Mouse (Mus musculus) lung, postnatal 10 days (tissue): ENCODE measurements around the gene Ifi35.
"Not testable (repeated sequence)": the region's sequence is repeated elsewhere in the genome, so short reads cannot be mapped to it uniquely, and the experiment has no call there.

Experiments used
- DNase-seq: peaks from one replicate; pipeline ENCODE4 v3.0.0; 2021

Ifi35 gene

GRCm38 (mm10) chr11:101448899-101449298, 692 bp downstream of the Ifi35 start:
- DNase-seq, result no peak

- DNase-seq, result not testable (repeated sequence)
Measured at GRCm38 (mm10) chr11:101449596-101449995, 1.4 kb downstream of the Ifi35 start.

GRCm38 (mm10) chr11:101450394-101450793, 2.2 kb downstream of the Ifi35 start:
- peak; percentile 44 for DNase-seq

GRCm38 (mm10) chr11:101451536-101451935, 3.3 kb downstream of the Ifi35 start:
- DNase-seq, result no peak

GRCm38 (mm10) chr11:101452093-101452774, 4.0 kb downstream of the Ifi35 start:
- no peak for DNase-seq

GRCm38 (mm10) chr11:101454702-101455101, 6.5 kb downstream of the Ifi35 start:
- DNase-seq, result no peak

- no peak for DNase-seq
Measured at GRCm38 (mm10) chr11:101455627-101456026, 7.4 kb downstream of the Ifi35 start.

- no peak for DNase-seq
Measured at GRCm38 (mm10) chr11:101457631-101458030, 9.4 kb downstream of the Ifi35 start.

GRCm38 (mm10) chr11:101458217-101458616, 10.0 kb downstream of the Ifi35 start:
- no peak for DNase-seq

GRCm38 (mm10) chr11:101459716-101460115, 11.5 kb downstream of the Ifi35 start:
- peak; percentile 79 for DNase-seq

GRCm38 (mm10) chr11:101460321-101460720, 12.1 kb downstream of the Ifi35 start:
- DNase-seq, result no peak

- DNase-seq, result no peak
Measured at GRCm38 (mm10) chr11:101462141-101462540, 13.9 kb downstream of the Ifi35 start.

- DNase-seq, result no peak
Measured at GRCm38 (mm10) chr11:101462583-101463440, 14.6 kb downstream of the Ifi35 start.

GRCm38 (mm10) chr11:101464211-101465100, 16.2 kb downstream of the Ifi35 start, which contains the start of gene Rnd2:
Gene Rnd2 (plus strand): TSS chr11:101464999.
- DNase-seq, result peak; percentile 84

- DNase-seq, result peak; percentile 86
Measured at GRCm38 (mm10) chr11:101465101-101465868, 17.1 kb downstream of the Ifi35 start.

GRCm38 (mm10) chr11:101465869-101466551, 17.8 kb downstream of the Ifi35 start, which contains the start of gene Vat1:
Gene Vat1 (minus strand): TSS chr11:101466230.
- peak; percentile 80 for DNase-seq

- DNase-seq, result not testable (repeated sequence)
Measured at GRCm38 (mm10) chr11:101466552-101466950, 18.3 kb downstream of the Ifi35 start.

GRCm38 (mm10) chr11:101467477-101468262, 19.5 kb downstream of the Ifi35 start:
- DNase-seq, result peak; percentile 83

GRCm38 (mm10) chr11:101468263-101468688, 20.1 kb downstream of the Ifi35 start:
- DNase-seq, result no peak

- DNase-seq, result no peak
Measured at GRCm38 (mm10) chr11:101468731-101469130, 20.5 kb downstream of the Ifi35 start.
